Mouse (Mus musculus): ENCODE measurements around the gene Tgm1.

Gene Tgm1

DNA sequence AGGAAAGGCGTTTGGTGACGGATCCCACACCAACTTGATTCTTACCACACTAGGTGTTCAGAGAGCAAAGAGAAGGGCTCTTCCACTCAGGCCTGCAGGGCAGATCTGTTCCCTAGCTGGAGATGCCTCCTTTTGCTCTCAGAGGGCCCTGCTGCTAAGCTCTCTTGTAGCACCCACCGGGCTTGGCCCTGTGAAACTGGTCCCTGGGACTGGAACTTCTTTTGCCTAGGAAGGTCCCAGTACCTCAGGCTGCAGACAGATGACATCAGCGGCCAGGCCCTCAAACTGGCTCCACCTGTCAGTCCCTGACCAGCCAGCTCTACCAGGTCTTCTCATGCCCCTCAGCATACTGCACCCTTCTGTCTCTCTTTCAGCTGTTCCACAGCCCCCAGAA lies at the start of gene Tgm1:
Gene Tgm1, minus strand, starts transcription at position 198 of the 394 bp plus-strand sequence.
- DNase-seq (ENCODE audit: low read depth, low spot score) = no peak

DNA sequence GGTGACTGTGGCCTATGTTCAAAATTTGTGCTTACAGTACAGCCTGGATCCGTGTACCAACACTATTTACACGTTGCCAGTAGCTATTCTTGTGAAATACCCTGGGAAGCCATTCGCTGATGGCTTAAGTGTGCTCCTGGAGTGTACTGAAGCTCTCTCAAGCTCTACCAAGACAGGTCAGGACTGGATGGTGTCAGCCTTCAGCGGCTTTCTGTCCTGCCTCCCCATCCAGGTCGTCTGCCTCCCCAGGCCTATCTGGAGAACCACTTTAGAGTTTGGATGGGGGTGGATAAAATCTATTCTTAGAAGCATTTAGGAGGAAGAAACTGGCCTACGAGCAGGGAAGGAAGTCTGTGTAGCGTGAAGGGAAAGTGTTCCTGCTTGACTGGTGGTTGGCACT lies 49.4 kb upstream of the Tgm1 start:
- DNase-seq (ENCODE audit: low read depth, low spot score) = no peak

DNA sequence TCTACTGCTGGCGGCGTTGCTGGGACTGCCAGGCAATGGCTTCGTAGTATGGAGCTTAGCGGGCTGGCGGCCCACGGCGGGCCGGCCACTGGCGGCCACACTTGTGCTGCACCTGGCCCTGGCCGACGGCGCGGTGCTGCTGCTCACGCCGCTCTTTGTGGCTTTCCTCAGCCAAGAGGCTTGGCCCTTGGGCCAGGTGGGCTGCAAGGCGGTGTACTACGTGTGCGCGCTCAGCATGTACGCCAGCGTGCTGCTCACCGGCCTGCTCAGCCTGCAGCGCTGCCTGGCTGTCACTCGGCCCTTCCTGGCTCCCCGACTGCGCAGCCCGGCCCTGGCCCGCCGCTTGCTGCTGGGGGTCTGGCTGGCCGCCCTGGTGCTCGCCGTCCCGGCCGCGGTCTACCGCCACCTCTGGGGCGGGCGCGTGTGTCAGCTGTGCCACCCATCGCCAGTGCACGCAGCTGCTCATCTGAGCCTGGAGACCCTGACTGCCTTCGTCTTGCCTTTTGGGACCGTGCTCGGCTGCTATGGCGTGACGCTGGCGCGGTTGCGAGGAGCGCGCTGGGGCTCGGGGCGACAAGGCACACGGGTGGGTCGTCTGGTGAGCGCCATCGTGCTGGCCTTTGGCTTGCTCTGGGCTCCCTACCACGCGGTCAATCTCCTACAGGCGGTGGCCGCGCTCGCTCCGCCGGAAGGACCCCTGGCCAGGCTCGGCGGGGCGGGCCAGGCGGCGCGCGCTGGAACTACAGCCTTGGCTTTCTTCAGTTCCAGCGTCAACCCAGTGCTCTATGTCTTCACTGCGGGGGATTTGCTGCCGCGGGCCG lies 48.5 kb upstream of the Tgm1 start:
- no peak for DNase-seq (ENCODE audit: low read depth, low spot score)

DNA sequence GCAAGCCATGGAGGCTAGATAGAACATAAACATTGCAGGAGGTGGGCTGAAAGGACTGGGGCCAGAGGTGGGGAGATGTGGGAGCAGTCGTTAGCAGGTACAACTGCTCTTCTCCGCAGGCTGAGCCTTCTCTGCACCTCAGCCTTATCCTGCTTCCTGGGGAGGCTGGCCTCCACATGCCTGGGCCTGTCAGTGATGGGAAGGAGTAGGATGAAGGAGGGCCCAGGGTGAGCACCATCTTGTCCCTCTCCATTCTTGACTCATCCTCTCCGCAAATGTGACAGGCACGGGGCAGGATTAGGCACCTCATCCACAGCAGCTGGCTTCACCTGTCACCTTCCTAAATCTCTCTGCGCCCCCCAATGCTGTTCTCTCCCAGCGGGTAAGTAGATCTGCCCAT lies 47.4 kb upstream of the Tgm1 start, which contains the start of gene Ltb4r2:
Gene Ltb4r2, plus strand, starts transcription at position 266 of the 400 bp plus-strand sequence.
- no peak for DNase-seq (ENCODE audit: low read depth, low spot score)

DNA sequence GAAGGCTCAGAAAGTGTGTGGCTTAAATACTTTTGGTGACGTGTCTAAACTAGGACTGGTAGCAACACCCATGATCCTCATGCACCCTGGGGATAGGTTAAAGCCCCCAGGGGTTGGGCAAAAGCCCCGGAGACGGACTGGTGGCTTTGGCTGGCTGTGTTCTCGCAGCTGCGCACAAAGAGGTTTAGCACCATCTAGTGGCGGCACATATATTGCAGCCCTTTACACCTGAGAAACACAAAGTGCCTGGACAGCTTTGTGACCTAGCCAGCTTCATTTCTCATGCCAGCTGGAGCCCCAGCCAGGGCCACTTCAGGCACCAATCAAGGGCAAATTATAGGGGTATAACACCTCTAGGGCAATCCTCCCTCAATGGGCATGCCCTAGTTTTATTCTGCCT lies 46.4 kb upstream of the Tgm1 start:
- DNase-seq (ENCODE audit: low read depth, low spot score) = peak; percentile 60

DNA sequence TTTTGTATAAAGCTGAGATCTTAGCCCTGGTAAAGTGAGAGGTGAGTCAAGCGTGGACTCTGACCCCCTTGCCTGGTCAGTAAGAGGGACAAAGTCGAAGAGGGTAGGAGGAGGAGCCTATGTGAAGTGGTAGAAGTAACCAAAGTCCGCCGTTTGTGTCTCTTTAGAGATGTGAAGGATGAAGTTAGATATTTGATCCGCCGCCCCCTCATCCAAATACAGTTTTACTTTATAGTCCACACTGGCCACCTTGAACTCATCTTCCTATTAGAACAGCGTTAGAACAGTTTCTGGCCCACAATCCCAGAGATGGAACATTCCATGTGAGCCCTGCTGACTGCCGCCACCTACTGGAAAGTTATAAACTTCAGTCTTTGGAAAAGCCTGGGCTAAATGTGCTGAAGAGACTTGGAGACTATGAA lies 44.6 kb upstream of the Tgm1 start, which contains the start of gene Cideb:
Gene Cideb, minus strand, starts transcription at position 96 of the 422 bp plus-strand sequence.
- no peak for DNase-seq (ENCODE audit: low read depth, low spot score)

DNA sequence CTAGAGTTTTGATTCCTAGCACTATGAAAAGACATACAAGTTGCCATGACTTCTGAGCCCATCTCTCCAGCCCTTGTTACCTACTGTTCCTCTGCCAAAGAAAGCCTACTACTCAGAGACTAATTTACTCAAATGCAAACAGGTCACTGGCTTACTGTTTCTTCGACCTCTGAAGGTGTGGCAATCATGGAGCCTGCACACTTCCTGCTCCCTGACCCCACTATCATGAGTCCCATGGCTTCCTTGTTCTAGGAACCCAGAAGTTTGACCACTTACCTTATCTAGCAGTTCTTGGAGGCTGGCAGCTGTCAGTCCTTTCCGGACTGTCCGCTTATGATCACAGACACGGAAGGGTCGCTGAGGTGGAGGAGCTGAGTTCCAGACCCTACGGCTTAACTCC lies 43.8 kb upstream of the Tgm1 start:
- DNase-seq (ENCODE audit: low read depth, low spot score) = no peak

DNA sequence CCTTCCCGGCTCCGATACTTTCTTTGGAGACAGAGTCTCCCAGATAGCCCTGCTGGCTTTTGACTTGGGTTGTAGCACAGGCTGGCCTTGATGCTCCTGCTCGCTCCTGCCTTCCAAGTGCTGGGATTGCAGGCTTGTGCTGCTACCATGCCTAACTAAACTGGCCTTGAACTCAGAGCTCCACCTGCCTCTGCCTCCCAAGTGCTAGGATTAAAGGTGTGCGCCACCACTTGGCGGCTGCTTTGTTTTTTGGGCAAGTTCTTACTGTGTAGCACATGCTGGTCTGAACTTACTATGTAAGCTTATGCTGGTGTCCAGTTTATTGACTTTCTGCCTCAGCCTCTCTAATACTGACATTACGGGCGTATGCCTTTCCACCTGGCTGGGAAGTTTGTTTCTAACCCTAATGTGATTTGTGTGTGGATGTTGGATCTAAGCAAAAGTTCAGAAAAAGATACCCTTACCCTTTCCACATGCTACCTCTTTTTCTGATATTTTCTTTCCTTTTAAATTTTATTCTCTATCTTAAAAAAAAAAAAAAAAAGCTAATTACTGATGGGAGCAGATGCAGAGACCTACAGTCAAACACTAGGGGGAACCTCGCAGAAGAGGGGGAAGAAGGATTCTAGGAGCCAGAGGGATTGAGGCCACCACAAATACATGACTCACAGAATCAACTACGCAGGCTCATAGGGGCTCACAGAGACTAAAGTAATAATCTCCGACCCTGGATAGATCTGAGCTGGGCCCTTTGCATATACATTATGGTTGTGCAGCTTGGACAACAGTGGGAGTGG lies 33.5 kb upstream of the Tgm1 start:
- DNase-seq (ENCODE audit: low read depth, low spot score) = no peak

DNA sequence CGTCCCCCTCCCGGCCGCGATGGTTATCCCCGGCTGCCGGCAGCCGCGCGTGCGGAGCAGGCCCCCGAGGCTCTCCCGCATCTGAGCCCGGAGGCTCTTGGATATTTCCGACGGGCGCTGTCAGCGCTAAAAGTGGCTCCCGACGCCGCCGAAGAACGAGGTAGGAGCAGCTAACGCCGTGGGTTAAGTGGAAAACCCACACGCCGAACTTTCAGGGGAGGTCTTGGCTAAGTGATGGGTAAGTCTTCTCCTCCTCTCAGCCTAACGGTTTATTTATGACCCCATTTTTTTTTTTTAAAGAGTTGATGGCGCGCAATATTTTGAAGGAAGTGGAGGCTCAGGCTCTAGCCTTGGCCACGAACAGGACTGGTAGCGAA lies 32.1 kb upstream of the Tgm1 start:
- DNase-seq (ENCODE audit: low read depth, low spot score) = no peak

DNA sequence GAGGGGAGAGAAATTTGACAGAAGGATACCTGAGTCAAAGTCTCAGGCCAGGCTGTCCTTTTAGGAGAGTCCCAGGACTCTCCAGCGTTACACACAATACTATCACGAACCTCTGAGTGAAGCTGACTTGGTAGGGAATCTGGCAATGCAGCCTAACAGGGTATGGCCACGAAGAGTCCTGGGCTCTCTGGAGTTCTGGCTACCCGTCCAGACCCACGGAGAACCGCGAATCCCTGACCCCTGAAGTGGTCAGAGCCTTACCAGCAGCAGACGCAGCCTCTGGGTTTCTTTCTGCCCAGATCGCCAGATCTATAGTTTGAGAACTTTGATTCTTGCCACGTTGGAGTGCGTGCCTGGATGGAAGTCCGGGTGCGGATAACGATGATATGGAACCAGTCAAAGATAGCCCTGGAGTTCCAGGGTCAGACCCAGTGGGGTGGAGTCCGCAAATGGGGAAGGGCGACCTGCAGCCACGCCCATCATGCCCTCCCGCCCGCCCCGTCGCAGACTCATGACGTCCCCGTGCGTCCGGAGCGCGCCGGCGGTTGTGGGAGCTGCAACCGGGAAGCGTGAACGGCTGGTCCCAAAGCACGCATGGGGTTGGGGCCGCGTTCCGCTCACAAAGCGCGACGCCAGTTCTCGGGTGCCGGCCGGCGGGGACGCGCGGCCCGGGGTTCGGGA lies 31.6 kb upstream of the Tgm1 start, which contains the start of the genes Dhrs1 and Nop9:
Gene Dhrs1, minus strand, starts transcription at position 511 of the 681 bp plus-strand sequence.
Gene Nop9, plus strand, starts transcription at position 514 of the 681 bp plus-strand sequence.
- peak; percentile 73 for DNase-seq (ENCODE audit: low read depth, low spot score)

DNA sequence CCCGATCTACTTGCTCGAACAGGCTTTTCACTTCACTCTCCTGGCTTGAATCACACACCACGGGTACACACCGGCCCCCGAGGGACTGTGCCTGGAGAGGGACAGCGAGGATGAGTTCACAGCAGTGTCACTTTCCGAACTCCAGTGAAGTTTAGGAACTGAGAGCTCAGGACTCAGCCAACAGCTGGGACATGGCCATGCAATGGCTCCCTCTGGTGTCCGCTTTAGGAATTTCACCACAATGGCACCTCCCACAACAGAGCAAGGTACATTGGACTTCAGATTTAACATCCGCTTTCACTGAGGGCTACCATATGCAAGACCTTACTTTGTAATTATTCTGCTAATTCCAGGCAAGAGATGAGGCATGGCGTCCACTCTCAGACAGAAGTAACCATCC lies 30.0 kb upstream of the Tgm1 start:
- peak; percentile 69 for DNase-seq (ENCODE audit: low read depth, low spot score)

DNA sequence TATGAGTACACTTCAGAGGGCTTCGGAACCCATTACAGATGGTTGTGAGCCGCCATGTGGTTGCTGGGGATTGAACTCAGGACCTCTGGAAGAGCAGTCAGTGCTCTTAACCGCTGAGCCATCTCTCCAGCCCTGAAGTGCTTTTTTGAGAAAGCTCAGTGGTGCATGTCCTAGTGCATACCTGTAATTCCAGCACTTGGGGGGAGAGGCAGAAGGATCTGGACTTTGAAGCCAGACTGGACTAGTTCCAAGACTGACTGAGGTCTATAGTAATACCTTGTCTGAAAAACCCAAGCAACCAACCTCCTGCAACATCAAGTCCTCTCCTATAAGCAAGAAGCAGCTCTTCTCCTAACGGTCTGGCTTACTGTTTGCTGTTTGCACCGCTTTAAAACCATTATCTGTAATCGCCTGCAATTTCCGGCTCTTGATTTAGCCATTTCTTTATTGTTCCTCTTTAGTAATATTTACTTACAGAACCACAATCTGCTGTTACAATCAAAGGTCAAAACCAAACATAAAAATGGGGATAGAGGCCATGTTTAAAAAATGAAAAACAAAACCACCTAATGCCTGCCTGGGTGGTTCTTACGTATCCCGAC lies 23.5 kb upstream of the Tgm1 start:
- no peak for DNase-seq (ENCODE audit: low read depth, low spot score)

DNA sequence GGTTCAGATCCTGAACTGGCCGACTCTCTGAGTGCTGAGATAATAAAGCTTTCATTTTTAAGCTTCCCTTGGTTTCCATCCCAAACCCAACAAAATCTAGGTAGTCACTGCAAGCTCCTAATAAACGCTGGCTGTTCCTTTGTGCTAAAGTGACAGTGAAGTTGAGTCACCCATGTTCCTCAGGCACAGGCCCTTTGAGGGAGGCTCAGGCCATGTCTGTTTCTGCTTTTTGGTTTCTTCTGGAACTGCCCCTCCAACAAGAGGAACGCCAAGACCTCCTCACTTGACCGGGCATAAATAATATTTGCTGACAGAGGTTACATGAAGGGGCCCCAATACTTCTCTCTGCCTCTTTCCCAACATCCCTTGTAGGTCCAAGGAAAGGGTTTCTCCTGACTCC lies 22.0 kb upstream of the Tgm1 start:
- DNase-seq (ENCODE audit: low read depth, low spot score) = no peak

DNA sequence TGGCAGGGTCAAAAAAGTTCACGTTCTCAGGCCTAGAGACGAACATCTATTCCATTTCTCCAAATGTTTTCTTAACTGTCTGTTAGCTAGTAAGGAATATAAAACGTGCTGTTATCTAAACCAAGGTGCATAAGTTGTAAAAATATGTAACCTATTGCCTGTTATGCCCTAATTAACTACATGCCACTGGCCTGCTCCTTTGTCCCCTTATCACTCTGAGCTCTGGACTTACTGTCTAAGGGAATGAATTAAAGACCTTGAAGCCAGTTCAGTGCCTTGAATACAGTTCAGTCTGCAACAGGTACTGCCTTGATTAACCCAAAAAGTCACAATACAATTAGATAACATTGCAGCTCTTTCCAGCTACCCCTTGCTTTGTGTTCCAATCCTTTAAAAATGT lies 21.6 kb upstream of the Tgm1 start:
- DNase-seq (ENCODE audit: low read depth, low spot score) = no peak

DNA sequence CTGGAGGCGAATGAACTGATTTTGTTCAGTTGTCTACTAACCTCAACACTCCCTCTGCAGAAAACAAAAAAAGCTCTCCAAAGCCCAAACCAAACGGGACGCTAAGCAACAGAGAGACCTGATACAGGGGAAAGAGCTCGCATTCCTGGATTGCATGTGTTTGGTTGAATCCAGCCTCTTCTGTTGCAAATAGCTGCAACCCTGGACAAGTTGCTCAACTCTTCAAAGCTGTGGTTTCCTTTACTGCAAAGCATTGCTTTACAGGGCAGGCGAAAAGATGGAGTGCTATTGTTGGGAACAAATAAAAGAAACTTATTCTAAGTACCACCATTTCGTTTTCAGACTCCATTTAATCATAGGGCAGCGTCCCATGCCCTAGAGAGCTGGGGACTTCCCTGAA lies 21.1 kb upstream of the Tgm1 start:
- DNase-seq (ENCODE audit: low read depth, low spot score) = no peak

DNA sequence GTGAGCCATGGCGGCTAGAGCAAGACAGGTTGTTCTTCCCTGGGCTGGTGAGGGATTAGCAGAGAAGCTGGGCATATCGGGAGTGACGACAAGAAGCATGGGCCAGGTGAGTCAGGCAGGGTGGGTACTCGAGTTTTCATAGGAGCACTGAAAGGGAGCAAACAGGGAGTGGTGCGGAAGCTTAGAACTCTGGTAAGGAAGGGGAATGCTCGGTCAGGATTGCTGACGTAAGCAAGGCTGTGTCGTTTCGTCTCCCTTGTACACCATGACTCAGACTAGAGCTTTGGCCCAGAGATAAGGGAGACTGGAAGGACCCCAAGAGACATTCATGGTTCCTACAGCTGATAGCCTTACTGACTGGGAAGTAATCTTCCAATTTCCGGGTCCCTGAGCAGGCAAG lies 20.2 kb upstream of the Tgm1 start:
- DNase-seq (ENCODE audit: low read depth, low spot score) = no peak

DNA sequence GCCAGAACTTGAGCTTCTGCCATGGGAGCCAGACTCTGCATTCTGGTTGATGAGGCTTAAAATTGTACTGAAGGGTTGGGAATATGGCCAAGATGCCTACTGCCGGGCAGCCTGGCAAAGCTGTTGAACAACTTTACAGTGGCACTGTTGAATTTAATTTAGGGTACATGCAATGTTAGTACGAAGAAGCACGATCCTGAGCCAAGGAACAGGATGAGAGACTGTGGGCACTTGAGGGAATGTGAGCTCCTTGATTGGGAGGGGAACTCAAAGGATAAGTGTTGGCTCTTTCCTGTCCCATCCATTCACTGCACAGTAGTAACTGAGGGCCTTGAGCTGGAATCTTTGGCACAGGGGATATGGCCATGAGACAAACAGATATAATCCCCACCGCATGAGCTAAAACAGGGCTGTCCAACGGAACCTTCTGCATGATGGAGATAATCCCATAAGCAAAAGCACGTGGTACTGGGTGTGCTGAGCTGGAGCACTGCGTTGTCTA lies 16.9 kb upstream of the Tgm1 start:
- DNase-seq (ENCODE audit: low read depth, low spot score) = no peak

DNA sequence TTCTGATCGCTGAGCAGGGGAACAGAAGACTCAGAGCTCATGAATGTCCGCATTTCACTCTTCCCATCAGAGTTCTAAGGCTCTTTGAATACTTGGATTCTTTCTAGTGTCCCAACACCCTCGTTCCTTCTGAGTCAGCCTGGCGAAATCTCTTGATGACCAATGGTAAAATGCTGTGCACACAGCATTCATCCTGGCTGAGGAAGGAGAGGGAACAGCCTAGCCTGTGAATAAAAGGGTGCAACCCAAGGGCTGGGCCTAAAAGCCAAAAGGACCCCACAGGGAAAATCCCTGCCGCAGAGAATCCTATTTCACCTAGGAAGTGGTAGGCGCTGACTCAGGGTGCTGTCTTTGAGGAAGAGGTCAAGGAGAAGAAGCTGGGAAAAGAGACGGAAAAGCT lies 16.4 kb upstream of the Tgm1 start:
- no peak for DNase-seq (ENCODE audit: low read depth, low spot score)

DNA sequence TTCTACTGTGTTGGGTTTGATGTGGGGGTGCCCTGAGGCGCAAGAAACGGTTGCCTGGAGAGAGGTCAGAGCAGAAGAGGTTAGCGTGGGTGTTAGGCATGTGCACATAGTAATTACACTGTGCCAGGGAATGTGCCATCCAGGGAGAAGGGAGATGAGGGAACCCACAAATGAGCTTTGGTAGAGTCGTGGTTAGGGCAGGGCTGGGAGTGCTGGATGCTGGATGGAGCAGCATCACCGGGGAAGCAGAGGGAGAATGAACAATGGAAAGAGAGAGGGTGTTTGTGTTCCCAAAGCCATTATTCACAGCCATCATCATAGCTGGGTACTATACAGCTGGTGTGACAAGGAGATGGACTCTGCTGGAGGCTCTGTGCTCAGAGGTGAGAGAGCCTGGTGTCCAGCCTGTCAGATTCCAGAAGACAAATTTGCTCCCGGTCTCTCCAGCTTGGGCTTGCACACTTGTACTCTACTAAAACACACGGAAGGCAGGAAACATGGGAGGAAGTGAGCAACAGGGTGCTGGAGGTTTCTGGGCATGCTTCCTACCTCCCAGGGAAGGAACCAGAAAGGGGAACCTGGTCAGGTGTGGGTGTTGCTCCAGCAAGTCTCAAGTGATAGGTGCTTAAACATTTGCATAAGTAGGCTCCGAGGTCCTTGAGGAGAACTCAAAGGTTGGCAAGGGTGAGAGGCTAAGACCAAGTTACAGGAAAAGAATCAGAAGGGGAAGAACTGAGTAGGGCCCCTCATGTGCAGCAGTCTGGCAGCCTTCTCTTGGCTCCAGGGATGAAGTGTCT lies 14.4 kb upstream of the Tgm1 start:
- DNase-seq (ENCODE audit: low read depth, low spot score) = no peak

DNA sequence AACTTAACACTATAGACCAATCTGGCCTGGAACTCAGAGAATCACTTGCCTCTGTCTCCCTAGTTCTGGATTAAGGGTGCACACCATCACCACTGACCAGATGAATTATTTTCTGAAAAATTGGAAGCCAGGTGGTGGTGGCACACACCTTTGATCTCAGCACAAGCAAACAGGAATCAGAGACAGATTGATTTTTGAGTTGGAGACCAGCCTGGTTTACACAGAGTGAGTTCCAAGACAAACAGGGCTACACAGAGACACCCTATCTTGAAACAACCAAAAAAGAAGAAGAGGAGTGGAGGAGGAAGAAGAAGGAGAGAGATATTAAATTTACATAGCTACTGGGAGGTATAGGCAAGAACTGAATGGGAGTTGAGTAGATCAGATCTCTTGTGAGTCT lies 12.5 kb upstream of the Tgm1 start:
- DNase-seq (ENCODE audit: low read depth, low spot score) = no peak

DNA sequence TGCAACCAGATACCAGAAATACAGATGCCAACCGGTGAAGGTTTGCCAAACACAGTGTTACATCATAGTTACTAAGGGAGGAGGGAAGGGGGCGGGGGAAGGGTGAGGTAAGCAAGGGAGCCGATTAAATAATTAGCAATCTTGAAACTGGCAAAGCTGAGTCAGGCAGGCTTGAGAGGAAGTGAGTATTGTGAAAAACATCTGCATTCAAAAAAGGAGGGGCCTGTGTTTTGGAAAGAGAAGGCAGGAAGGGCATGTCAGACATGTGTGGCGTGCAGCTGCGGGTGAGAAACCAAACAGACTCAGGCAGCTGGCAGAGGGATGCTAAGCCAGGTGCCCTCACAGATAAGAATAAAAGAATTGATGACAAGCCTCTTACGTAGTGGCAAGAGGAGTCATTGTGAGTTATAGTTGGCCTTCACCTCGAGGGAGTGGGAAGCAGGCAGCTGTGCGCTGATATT lies 10.7 kb upstream of the Tgm1 start:
- DNase-seq (ENCODE audit: low read depth, low spot score) = no peak
